Mouse (Mus musculus): Measurements from ENCODE around the gene Arhgap42. TPM values are rescaled to one million over a fixed set of nuclear protein-coding genes. Genes with fewer than 3 reads are reported as not detected.

Gene Arhgap42
- polyA plus RNA-seq (2014; fragmentation: Nextera tagmentation; extraction: Ambion mirVana): 14.8 and 16.2 TPM in 2 replicates

GRCm38 (mm10) chr9:9238438-9239391 is at the start of gene Arhgap42:
Gene Arhgap42, minus strand, starts transcription at chr9:9239101.
- Histone ChIP-seq H3K4me3 (ENCODE audit: low read depth, low read length) (peak within 1 kb of the TSS; percentile 67), H3K36me3 (ENCODE audit: control insufficient read depth, insufficient read depth, low read length) (no peaks in the 10 kb centered on the region), H3K4me2 (peak within 1 kb of the TSS; percentile 76), H3K4me1 (replicated peaks; ENCODE audit: control insufficient read depth, insufficient read depth, low read length) (peaks cover 3% of the 10 kb centered on the region), H3K27me3 (replicated peaks; ENCODE audit: control insufficient read depth, insufficient read depth, low read length) (peaks cover 6% of the 10 kb centered on the region; the same call in 1 of the 2 replicates), H3K27ac (ENCODE audit: low read depth, low read length) (peak within 1 kb of the TSS; percentile 88), H3K9ac (ENCODE audit: low read depth, low read length) (peak within 1 kb of the TSS; percentile 76), H3K9me3 (ENCODE audit: control insufficient read depth, low read length) (no peaks in the 10 kb centered on the region)
- DNase-seq (ENCODE audit: low spot score): peak; percentile 74
- ATAC-seq (replicated peaks; ENCODE audit: low FRiP score): peak; percentile 88
- under 1% methylated on average over 72 of the region's 78 CpGs for WGBS

- Histone ChIP-seq H3K27me3 (replicated peaks; ENCODE audit: control insufficient read depth, insufficient read depth, low read length) (no peaks in the 10 kb centered on the region), H3K4me3 (ENCODE audit: low read depth, low read length) (no peak overlapping the region)
- WGBS: 78% methylated on average over 2 of the region's 2 CpGs
Measured at GRCm38 (mm10) chr9:9288140-9288539, 49.2 kb upstream of the Arhgap42 start.

GRCm38 (mm10) chr9:9269305-9269704 is 30.4 kb upstream of the Arhgap42 start:
- Histone ChIP-seq H3K9me3 (ENCODE audit: control insufficient read depth, low read length) (no peaks in the 10 kb centered on the region), H3K27me3 (replicated peaks; ENCODE audit: control insufficient read depth, insufficient read depth, low read length) (no peaks in the 10 kb centered on the region), H3K4me2 (no peak overlapping the region), H3K4me1 (replicated peaks; ENCODE audit: control insufficient read depth, insufficient read depth, low read length) (no peaks in the 10 kb centered on the region), H3K9ac (ENCODE audit: low read depth, low read length) (no peak overlapping the region), H3K4me3 (ENCODE audit: low read depth, low read length) (no peak overlapping the region), H3K27ac (ENCODE audit: low read depth, low read length) (no peak overlapping the region), H3K36me3 (ENCODE audit: control insufficient read depth, insufficient read depth, low read length) (no peaks in the 10 kb centered on the region)
- ATAC-seq (replicated peaks; ENCODE audit: low FRiP score) (no peak), DNase-seq (ENCODE audit: low spot score) (no peak)
- 29% methylated on average over 2 of the region's 2 CpGs for WGBS

More at GRCm38 (mm10) chr9:9288140-9288539, 49.2 kb upstream of the Arhgap42 start:
- Histone ChIP-seq H3K9me3 (ENCODE audit: control insufficient read depth, low read length) (no peaks in the 10 kb centered on the region), H3K36me3 (ENCODE audit: control insufficient read depth, insufficient read depth, low read length) (no peaks in the 10 kb centered on the region), H3K9ac (ENCODE audit: low read depth, low read length) (no peak overlapping the region), H3K27ac (ENCODE audit: low read depth, low read length) (no peak overlapping the region), H3K4me1 (replicated peaks; ENCODE audit: control insufficient read depth, insufficient read depth, low read length) (no peaks in the 10 kb centered on the region), H3K4me2 (no peak overlapping the region)
- DNase-seq (ENCODE audit: low spot score) (no peak), ATAC-seq (replicated peaks; ENCODE audit: low FRiP score) (no peak)

DNA sequence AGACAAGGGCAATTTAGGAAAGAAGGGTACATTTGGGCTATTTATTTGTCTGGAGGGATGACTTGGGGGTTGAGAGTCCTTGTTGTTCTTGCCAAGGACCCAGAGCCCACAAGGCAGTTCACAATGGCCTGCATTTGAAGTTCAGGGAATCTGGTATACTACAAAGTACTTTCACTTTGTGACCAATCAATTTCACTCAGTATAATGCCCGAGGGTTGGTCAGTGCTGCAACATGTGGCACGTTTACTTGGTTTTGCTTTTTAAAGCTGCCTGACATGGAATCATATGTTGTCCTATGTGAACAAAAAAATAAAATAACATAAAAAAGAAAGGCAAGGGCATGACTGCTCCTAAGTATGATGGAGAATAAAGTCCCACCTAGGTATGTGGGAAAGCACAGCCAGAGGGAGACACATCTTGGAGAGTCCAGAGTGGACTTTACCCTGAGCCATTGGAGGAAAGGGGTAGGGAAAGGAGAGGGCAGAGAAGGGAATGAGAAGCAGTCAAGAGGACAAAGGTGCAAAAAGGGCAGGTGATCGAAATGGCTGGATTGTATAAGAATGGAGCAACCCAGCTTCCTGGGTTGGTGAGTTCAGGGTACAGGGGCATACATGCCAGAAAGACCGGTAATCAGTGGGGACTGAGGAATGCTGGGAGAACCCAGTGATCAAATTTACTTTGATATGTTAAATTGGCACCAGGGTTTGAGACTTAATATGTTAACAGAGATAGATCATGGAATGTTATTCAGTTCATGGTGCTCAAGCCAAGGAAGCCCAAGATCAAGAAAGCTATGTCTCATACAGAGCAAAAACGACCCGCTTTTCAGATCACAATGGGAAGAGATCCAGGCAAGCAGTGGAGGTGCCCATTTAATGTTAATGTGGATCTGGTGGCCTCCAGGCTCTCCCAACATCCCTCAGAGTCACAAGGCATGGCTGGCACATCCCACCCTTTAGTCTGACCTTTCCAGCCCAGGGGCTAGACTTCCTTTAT is 29.0 kb upstream of the Arhgap42 start:
- Histone ChIP-seq H3K9me3 (ENCODE audit: control insufficient read depth, low read length) (no peaks in the 10 kb centered on the region), H3K4me1 (replicated peaks; ENCODE audit: control insufficient read depth, insufficient read depth, low read length) (no peaks in the 10 kb centered on the region), H3K4me2 (no peak overlapping the region), H3K27me3 (replicated peaks; ENCODE audit: control insufficient read depth, insufficient read depth, low read length) (no peaks in the 10 kb centered on the region), H3K9ac (ENCODE audit: low read depth, low read length) (no peak overlapping the region), H3K36me3 (ENCODE audit: control insufficient read depth, insufficient read depth, low read length) (no peaks in the 10 kb centered on the region), H3K4me3 (ENCODE audit: low read depth, low read length) (no peak overlapping the region), H3K27ac (ENCODE audit: low read depth, low read length) (no peak overlapping the region)
- ATAC-seq (replicated peaks; ENCODE audit: low FRiP score) (no peak), DNase-seq (ENCODE audit: low spot score) (no peak)
- 72% methylated on average over 6 of the region's 6 CpGs for WGBS

GRCm38 (mm10) chr9:9263543-9263942 is 24.6 kb upstream of the Arhgap42 start:
- H3K27me3 ChIP-seq (replicated peaks; ENCODE audit: control insufficient read depth, insufficient read depth, low read length): no peaks in the 10 kb centered on the region
- H3K9me3 ChIP-seq (ENCODE audit: control insufficient read depth, low read length): no peaks in the 10 kb centered on the region
- H3K4me2 ChIP-seq: no peak overlapping the region
- ATAC-seq (replicated peaks; ENCODE audit: low FRiP score): no peak
- WGBS: 49% methylated on average over 1 of the region's 1 CpGs
- no peak overlapping the region for H3K9ac ChIP-seq (ENCODE audit: low read depth, low read length)
- H3K4me3 ChIP-seq (ENCODE audit: low read depth, low read length): no peak overlapping the region
- H3K4me1 ChIP-seq (replicated peaks; ENCODE audit: control insufficient read depth, insufficient read depth, low read length): no peaks in the 10 kb centered on the region
- H3K27ac ChIP-seq (ENCODE audit: low read depth, low read length): no peak overlapping the region
- DNase-seq (ENCODE audit: low spot score): no peak
- no peaks in the 10 kb centered on the region for H3K36me3 ChIP-seq (ENCODE audit: control insufficient read depth, insufficient read depth, low read length)

GRCm38 (mm10) chr9:9262479-9262878 is 23.6 kb upstream of the Arhgap42 start:
- no peak overlapping the region for H3K4me2 ChIP-seq
- ATAC-seq (replicated peaks; ENCODE audit: low FRiP score): no peak
- WGBS: 58% methylated on average over 2 of the region's 2 CpGs

DNA sequence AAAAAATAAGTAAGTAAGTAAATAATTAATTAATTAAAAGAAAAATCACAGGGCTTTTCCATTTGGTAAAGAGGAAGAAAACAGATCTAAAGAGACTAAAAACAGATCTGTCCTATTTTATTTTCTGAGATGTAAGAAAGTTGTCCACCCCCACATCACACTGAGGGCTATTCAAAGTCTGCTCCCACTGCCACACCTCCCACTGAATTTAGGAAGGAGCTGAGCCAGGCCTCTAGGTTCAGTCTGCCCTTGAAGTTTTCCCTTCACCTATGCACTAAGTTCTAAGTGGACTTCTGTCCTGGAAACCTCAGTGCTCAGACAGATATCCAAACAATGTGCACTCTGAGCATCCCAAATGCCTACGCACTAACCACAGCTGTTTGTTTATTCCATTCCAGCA is 15.9 kb upstream of the Arhgap42 start:
- Histone ChIP-seq H3K9me3 (ENCODE audit: control insufficient read depth, low read length) (no peaks in the 10 kb centered on the region), H3K27me3 (replicated peaks; ENCODE audit: control insufficient read depth, insufficient read depth, low read length) (no peaks in the 10 kb centered on the region), H3K9ac (ENCODE audit: low read depth, low read length) (no peak overlapping the region), H3K4me3 (ENCODE audit: low read depth, low read length) (no peak overlapping the region), H3K4me1 (replicated peaks; ENCODE audit: control insufficient read depth, insufficient read depth, low read length) (no peaks in the 10 kb centered on the region), H3K36me3 (ENCODE audit: control insufficient read depth, insufficient read depth, low read length) (no peaks in the 10 kb centered on the region), H3K27ac (ENCODE audit: low read depth, low read length) (no peak overlapping the region), H3K4me2 (no peak overlapping the region)
- 85% methylated on average over 1 of the region's 1 CpGs for WGBS
- no peak for ATAC-seq (replicated peaks; ENCODE audit: low FRiP score)
- no peak for DNase-seq (ENCODE audit: low spot score)

More at GRCm38 (mm10) chr9:9262479-9262878, 23.6 kb upstream of the Arhgap42 start:
- Histone ChIP-seq H3K9me3 (ENCODE audit: control insufficient read depth, low read length) (no peaks in the 10 kb centered on the region), H3K9ac (ENCODE audit: low read depth, low read length) (no peak overlapping the region), H3K4me1 (replicated peaks; ENCODE audit: control insufficient read depth, insufficient read depth, low read length) (no peaks in the 10 kb centered on the region), H3K4me3 (ENCODE audit: low read depth, low read length) (no peak overlapping the region), H3K36me3 (ENCODE audit: control insufficient read depth, insufficient read depth, low read length) (no peaks in the 10 kb centered on the region), H3K27ac (ENCODE audit: low read depth, low read length) (no peak overlapping the region), H3K27me3 (replicated peaks; ENCODE audit: control insufficient read depth, insufficient read depth, low read length) (no peaks in the 10 kb centered on the region)
- DNase-seq (ENCODE audit: low spot score): no peak

DNA sequence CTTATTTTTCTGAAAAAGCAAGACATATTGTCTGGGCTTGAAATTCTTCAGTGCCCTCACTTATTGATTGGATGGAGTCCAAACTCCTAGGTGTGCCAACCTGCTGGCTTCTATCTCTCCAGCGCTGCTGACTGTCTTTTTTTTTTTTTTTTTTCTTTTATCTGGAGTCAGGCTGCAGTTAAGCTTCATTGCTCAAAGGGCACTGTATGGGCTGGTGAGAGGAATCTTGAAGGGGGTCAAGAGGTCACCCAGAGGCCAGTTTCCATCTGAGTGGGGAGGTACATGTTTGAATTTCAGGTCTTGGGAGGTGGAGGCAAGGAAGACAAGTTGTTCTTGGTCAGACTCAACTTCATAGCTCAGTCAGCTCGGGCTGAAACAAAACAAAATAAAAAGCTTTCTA is 9.6 kb upstream of the Arhgap42 start:
- Histone ChIP-seq H3K27me3 (replicated peaks; ENCODE audit: control insufficient read depth, insufficient read depth, low read length) (no peaks in the 10 kb centered on the region), H3K4me1 (replicated peaks; ENCODE audit: control insufficient read depth, insufficient read depth, low read length) (no peaks in the 10 kb centered on the region), H3K9ac (ENCODE audit: low read depth, low read length) (no peak overlapping the region), H3K9me3 (ENCODE audit: control insufficient read depth, low read length) (no peaks in the 10 kb centered on the region), H3K27ac (ENCODE audit: low read depth, low read length) (no peak overlapping the region), H3K36me3 (ENCODE audit: control insufficient read depth, insufficient read depth, low read length) (no peaks in the 10 kb centered on the region), H3K4me3 (ENCODE audit: low read depth, low read length) (no peak overlapping the region), H3K4me2 (no peak overlapping the region)
- WGBS: 57% methylated on average over 2 of the region's 2 CpGs
- ATAC-seq (replicated peaks; ENCODE audit: low FRiP score) (no peak), DNase-seq (ENCODE audit: low spot score) (no peak)
